Mouse (Mus musculus): ENCODE measurements around the gene Ptgdr. TPM values are rescaled to one million over a fixed set of nuclear protein-coding genes. Genes with fewer than 3 reads are reported as not detected.

The Ptgdr gene
- polyA plus RNA-seq (2015; fragmentation: Nextera tagmentation; extraction: Ambion mirVana) = 1.1 and 1.3 TPM in 2 replicates

GRCm38 (mm10) chr14:44858868-44859613 lies at the start of gene Ptgdr:
Gene Ptgdr (minus strand): TSS chr14:44859375.

Other genes starting within 250 kb of the Ptgdr start
- 0.23 TPM in 1 of 2 replicates, not detected in the other for gene Gm5624, start 231.4 kb downstream of the Ptgdr start, polyA plus RNA-seq (2015; fragmentation: Nextera tagmentation; extraction: Ambion mirVana)
- gene Gm8257, start 152.9 kb downstream of the Ptgdr start, polyA plus RNA-seq (2015; fragmentation: Nextera tagmentation; extraction: Ambion mirVana) = not detected in 2 replicates
- not detected in 2 replicates for gene Gm8267, start 109.0 kb downstream of the Ptgdr start, polyA plus RNA-seq (2015; fragmentation: Nextera tagmentation; extraction: Ambion mirVana)
- 1.9 and 2.3 TPM in 2 replicates for gene Ptger2, start 128.8 kb upstream of the Ptgdr start, polyA plus RNA-seq (2015; fragmentation: Nextera tagmentation; extraction: Ambion mirVana)

All from neural tube, postnatal 0 days (tissue).